Mouse (Mus musculus): Measurements from ENCODE around the gene Msmp.

The Msmp gene

GRCm38 (mm10) chr4:43593453-43593852 is 9.2 kb upstream of the Msmp start:
- DNase-seq (ENCODE audit: low spot score) = no peak

- no peak for DNase-seq (ENCODE audit: low spot score)
Measured at GRCm38 (mm10) chr4:43591961-43592360, 7.7 kb upstream of the Msmp start.

- DNase-seq (ENCODE audit: low spot score) = no peak
Measured at GRCm38 (mm10) chr4:43591543-43591942, 7.2 kb upstream of the Msmp start.

GRCm38 (mm10) chr4:43587681-43588080 is 3.4 kb upstream of the Msmp start:
- DNase-seq (ENCODE audit: low spot score) = peak; percentile 12

- DNase-seq (ENCODE audit: low spot score) = no peak
Measured at GRCm38 (mm10) chr4:43586411-43586810, 2.1 kb upstream of the Msmp start.

GRCm38 (mm10) chr4:43585682-43586081 is 1.4 kb upstream of the Msmp start:
- no peak for DNase-seq (ENCODE audit: low spot score)

- DNase-seq (ENCODE audit: low spot score) = no peak
Measured at GRCm38 (mm10) chr4:43583421-43583820, 873 bp downstream of the Msmp start.

- DNase-seq (ENCODE audit: low spot score) = no peak
Measured at GRCm38 (mm10) chr4:43582241-43582640, 2.1 kb downstream of the Msmp start.

- DNase-seq (ENCODE audit: low spot score) = no peak
Measured at GRCm38 (mm10) chr4:43581381-43581780, 2.9 kb downstream of the Msmp start.

- no peak for DNase-seq (ENCODE audit: low spot score)
Measured at GRCm38 (mm10) chr4:43580721-43581120, 3.6 kb downstream of the Msmp start.

GRCm38 (mm10) chr4:43579731-43580130 is 4.6 kb downstream of the Msmp start:
- no peak for DNase-seq (ENCODE audit: low spot score)

GRCm38 (mm10) chr4:43579256-43579655 is 5.0 kb downstream of the Msmp start:
- DNase-seq (ENCODE audit: low spot score) = no peak

- peak; percentile 90 for DNase-seq (ENCODE audit: low spot score)
Measured at GRCm38 (mm10) chr4:43578376-43579204, 5.7 kb downstream of the Msmp start, which contains the start of the genes Rgp1 and Gba2. Gene Rgp1 (plus strand): TSS chr4:43578715. Gene Gba2 (minus strand): TSS chr4:43578873.

- no peak for DNase-seq (ENCODE audit: low spot score)
Measured at GRCm38 (mm10) chr4:43577237-43577881, 6.9 kb downstream of the Msmp start.

GRCm38 (mm10) chr4:43575356-43575755 is 8.9 kb downstream of the Msmp start:
- no peak for DNase-seq (ENCODE audit: low spot score)

- DNase-seq (ENCODE audit: low spot score) = no peak
Measured at GRCm38 (mm10) chr4:43573561-43573960, 10.7 kb downstream of the Msmp start.

GRCm38 (mm10) chr4:43571395-43572045 is 12.8 kb downstream of the Msmp start:
- DNase-seq (ENCODE audit: low spot score) = no peak

GRCm38 (mm10) chr4:43567140-43567539 is 17.2 kb downstream of the Msmp start:
- no peak for DNase-seq (ENCODE audit: low spot score)

GRCm38 (mm10) chr4:43564231-43564630 is 20.1 kb downstream of the Msmp start:
- no peak for DNase-seq (ENCODE audit: low spot score)

GRCm38 (mm10) chr4:43563601-43563875 is 20.8 kb downstream of the Msmp start:
- no peak for DNase-seq (ENCODE audit: low spot score)

GRCm38 (mm10) chr4:43562769-43563600 is 21.3 kb downstream of the Msmp start:
- DNase-seq (ENCODE audit: low spot score) = no peak
